Mouse (Mus musculus): Measurements from ENCODE around the gene Msantd3. TPM values are rescaled to one million over a fixed set of nuclear protein-coding genes. Genes with fewer than 3 reads are reported as not detected.

The Msantd3 gene
- polyA plus RNA-seq (2015; fragmentation: Nextera tagmentation; extraction: Ambion mirVana): 28.3 and 32.4 TPM in 2 replicates

DNA sequence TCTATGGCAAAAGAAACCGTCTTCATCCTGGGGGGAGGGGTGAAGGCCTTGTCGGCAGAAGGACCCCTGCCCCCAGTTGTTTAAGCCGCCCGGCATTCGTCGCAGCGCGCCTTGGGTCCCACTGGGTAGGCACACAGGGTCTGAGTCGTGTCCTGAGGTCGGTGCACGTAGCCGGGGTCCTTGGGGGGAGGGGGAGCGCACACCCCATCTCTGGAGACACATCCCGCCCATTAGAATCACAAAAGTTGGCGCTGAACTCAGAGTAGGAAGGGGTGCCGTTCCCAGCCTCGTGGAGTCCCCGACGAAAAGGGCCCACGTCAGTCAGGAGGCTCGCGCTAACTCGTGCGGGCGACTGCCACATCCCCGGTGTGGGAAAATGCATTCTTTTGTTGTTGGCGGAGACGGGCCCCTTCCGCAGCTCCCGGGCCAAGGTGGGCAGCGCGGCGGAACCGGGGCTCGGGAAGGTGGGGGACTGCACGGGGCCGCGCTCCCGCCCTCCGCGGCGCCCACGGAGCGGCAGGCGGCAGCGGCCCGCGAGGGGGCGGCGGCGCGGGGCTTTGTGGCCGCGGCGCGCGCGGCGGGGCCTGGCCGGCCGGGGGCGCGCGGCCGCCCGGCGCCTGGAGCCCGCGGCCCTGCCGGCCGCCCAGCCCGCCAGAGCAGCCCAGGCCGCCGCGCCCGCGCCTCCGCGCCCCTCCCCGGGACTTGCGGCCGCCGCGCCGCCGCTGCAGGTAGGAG lies at the start of gene Msantd3:
Gene Msantd3 (plus strand): TSS at position 95 of the 735 bp plus-strand sequence.
- Histone ChIP-seq H3K9ac (peak within 1 kb of the TSS; percentile 93), H3K27me3 (no peaks in the 10 kb centered on the region), H3K4me2 (peak within 1 kb of the TSS; percentile 85), H3K27ac (peak within 1 kb of the TSS; percentile 82), H3K4me1 (peaks cover 19% of the 10 kb centered on the region), H3K36me3 (no peaks in the 10 kb centered on the region), H3K9me3 (no peaks in the 10 kb centered on the region), H3K4me3 (peak within 1 kb of the TSS; percentile 84)
- under 1% methylated on average over 77 of the region's 86 CpGs for WGBS
- ATAC-seq (ENCODE audit: borderline replicate concordance, extremely low read depth, low FRiP score, low TSS enrichment): peak; percentile 80; the same call in 1 of the 2 replicates

DNA sequence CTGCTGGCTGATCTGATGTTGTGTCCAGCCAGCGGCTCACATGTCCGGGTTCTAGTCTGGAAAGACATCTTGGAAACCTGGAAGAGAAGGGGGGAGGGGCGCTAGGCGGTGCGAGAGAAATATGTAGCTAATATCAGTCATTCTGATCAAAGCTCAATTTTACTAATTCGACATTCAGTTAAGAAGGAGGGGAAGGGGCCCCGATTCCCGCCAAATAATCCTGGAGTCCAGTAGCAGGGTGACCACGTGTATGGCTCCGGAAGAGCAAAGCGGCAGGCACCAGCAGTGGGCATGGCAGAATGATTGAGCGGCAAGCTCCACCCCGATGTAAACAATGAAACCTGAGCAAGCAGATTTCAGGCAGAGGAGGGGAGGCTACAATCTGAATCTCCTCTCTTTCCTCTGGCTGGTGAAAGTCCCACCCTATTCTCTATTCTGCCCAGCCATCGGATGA lies 48.4 kb upstream of the Msantd3 start:
- H3K36me3 ChIP-seq: no peaks in the 10 kb centered on the region
- H3K27ac ChIP-seq: no peak overlapping the region
- H3K4me1 ChIP-seq: peaks cover 3% of the 10 kb centered on the region; the same call in 1 of the 2 replicates
- no peak overlapping the region for H3K9ac ChIP-seq
- H3K4me3 ChIP-seq: peak overlapping the region; percentile 26
- H3K9me3 ChIP-seq: no peaks in the 10 kb centered on the region
- H3K27me3 ChIP-seq: no peaks in the 10 kb centered on the region
- H3K4me2 ChIP-seq: peak overlapping the region; percentile 52
- WGBS: 5% methylated on average over 14 of the region's 14 CpGs
- peak; percentile 46; the same call in 1 of the 2 replicates for ATAC-seq (ENCODE audit: borderline replicate concordance, extremely low read depth, low FRiP score, low TSS enrichment)

DNA sequence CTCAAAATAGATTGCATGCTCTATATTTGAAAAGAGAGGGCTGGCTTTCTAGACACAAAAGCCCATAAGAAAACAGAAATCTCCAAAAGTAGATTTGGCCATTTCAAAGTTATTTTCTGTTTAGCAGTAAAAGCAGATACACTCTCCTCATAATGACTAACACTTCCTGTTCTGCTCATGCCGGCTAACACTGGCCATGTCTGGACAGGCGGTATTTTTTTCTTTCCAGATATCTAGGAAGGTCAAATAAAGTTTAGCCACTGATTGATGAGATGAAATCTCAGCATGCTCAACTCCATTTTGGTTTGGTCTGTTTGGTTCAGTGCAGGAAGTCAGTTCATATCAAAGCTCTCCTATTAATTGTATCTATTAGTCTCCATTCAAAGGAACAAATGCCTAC lies 47.2 kb upstream of the Msantd3 start:
- 27% methylated on average over 2 of the region's 2 CpGs for WGBS

DNA sequence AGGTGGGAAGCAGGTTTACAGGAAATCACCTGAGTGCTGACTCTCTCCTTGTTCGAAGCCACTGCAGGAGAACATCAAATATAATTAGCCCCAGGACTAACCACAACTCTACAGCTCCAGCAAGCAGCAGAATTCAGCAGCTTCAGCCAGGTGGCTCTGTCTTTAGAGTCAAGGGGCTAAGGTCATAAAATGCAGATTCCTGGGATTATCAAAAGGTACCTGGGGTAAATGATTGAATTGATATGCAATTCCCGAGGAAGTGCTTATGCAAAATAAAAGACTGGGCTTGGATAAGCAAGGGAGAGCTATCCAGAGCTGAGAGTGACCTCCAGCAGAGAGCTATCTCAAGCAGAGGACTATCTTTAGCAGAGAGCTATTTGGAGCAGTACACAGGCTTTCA lies 28.9 kb upstream of the Msantd3 start:
- no peaks in the 10 kb centered on the region for H3K4me1 ChIP-seq
- H3K9ac ChIP-seq: no peak overlapping the region
- no peak overlapping the region for H3K27ac ChIP-seq
- no peaks in the 10 kb centered on the region for H3K27me3 ChIP-seq
- no peak overlapping the region for H3K4me3 ChIP-seq
- no peak for ATAC-seq (ENCODE audit: borderline replicate concordance, extremely low read depth, low FRiP score, low TSS enrichment)
- H3K9me3 ChIP-seq: no peaks in the 10 kb centered on the region
- no peak overlapping the region for H3K4me2 ChIP-seq
- 52% methylated on average over 2 of the region's 2 CpGs for WGBS
- no peaks in the 10 kb centered on the region for H3K36me3 ChIP-seq

More for the DNA sequence above, 47.2 kb upstream of the Msantd3 start:
- Histone ChIP-seq H3K9me3 (no peaks in the 10 kb centered on the region), H3K4me3 (no peak overlapping the region), H3K36me3 (no peaks in the 10 kb centered on the region), H3K4me1 (peaks cover 3% of the 10 kb centered on the region; the same call in 1 of the 2 replicates), H3K9ac (no peak overlapping the region), H3K4me2 (no peak overlapping the region), H3K27me3 (no peaks in the 10 kb centered on the region), H3K27ac (no peak overlapping the region)
- ATAC-seq (ENCODE audit: borderline replicate concordance, extremely low read depth, low FRiP score, low TSS enrichment): no peak

DNA sequence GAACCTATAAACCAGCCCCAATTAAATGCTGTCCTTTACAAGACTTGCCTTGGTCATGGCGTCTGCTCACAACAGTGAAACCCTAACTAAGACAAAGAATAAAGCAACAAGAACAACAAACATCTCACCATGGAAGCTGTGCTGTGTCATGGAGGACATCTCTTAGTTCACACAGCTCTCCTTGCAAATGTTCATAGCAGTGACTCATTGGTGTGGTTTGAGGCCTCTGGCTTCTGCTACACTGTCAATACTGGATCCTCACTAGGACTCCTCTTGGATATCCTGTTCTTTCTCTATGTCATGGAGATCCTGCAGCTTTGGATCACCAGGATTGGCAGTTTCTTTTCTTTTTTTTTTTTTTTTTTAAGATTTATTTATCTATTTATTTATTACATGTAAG lies 10.2 kb upstream of the Msantd3 start:
- ATAC-seq (ENCODE audit: borderline replicate concordance, extremely low read depth, low FRiP score, low TSS enrichment): no peak
- WGBS: 93% methylated on average over 1 of the region's 1 CpGs

DNA sequence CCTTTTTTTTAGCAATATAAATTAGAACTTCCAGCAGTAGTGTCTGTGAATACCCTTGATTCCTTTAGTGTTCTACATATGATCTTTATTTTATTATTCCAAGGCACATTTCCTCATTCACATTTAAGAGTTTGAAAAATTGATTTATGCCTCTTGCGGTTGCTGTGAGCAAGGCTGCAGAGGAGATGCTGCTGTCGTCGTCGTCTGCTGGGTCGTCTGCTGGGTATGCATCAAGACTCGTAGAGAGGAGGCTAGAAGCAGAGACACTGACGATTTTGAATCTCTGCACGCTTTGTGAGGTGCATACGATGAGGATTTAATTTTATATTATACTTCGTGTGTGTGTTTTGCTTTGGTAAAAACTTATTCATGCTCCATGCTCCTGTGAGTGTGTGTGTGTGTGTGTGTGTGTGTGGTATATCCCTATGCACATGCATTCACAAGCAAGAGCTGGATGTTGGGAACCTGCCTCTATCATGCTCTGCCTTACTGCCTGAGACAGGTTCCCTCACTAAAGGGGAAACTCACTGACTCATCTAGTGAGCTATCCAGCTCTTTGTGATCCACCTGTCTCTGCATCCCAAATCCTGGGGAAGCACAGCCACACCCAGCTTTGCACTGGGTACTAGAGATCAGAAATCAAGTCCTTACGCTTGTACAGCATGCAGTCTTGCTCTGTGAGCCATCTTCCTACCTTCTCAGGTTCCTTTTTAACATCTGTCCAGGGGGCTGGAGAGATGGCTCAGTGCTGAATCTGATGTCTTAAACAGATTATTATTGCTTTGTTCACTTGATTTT lies 7.7 kb upstream of the Msantd3 start:
- Histone ChIP-seq H3K9ac (no peak overlapping the region), H3K4me2 (no peak overlapping the region), H3K4me3 (no peak overlapping the region), H3K4me1 (no peaks in the 10 kb centered on the region), H3K36me3 (no peaks in the 10 kb centered on the region), H3K27ac (no peak overlapping the region), H3K9me3 (no peaks in the 10 kb centered on the region), H3K27me3 (no peaks in the 10 kb centered on the region)
- WGBS: 79% methylated on average over 11 of the region's 11 CpGs
- ATAC-seq (ENCODE audit: borderline replicate concordance, extremely low read depth, low FRiP score, low TSS enrichment): no peak

More for the DNA sequence above, 10.2 kb upstream of the Msantd3 start:
- H3K9ac ChIP-seq: no peak overlapping the region
- H3K36me3 ChIP-seq: no peaks in the 10 kb centered on the region
- H3K27me3 ChIP-seq: no peaks in the 10 kb centered on the region
- H3K4me2 ChIP-seq: no peak overlapping the region
- H3K4me3 ChIP-seq: no peak overlapping the region
- no peak overlapping the region for H3K27ac ChIP-seq
- H3K4me1 ChIP-seq: no peaks in the 10 kb centered on the region
- no peaks in the 10 kb centered on the region for H3K9me3 ChIP-seq

DNA sequence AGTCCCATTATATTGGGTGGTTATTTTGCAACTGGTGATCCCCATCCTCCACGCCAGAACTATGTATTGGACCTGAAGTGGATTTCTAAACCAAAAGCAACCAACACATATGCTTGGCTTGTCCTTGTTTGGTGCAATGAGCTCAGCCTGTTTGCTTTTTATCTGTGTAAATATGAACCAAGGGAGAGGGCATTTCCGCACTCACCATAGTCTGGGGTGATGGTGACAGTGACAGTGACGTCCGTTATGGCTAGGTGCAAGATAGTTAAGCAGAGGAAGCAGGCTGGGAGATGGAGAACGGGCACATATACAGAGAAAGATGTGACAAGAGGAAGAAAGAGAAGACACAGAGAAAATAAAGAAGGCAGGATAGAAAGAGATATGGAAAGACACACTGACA lies 3.5 kb upstream of the Msantd3 start:
- Histone ChIP-seq H3K9ac (no peak overlapping the region), H3K4me3 (no peak overlapping the region), H3K4me2 (no peak overlapping the region), H3K9me3 (no peaks in the 10 kb centered on the region), H3K27me3 (no peaks in the 10 kb centered on the region), H3K27ac (no peak overlapping the region), H3K4me1 (no peaks in the 10 kb centered on the region), H3K36me3 (no peaks in the 10 kb centered on the region)
- ATAC-seq (ENCODE audit: borderline replicate concordance, extremely low read depth, low FRiP score, low TSS enrichment): no peak
- WGBS: 56% methylated on average over 5 of the region's 5 CpGs

DNA sequence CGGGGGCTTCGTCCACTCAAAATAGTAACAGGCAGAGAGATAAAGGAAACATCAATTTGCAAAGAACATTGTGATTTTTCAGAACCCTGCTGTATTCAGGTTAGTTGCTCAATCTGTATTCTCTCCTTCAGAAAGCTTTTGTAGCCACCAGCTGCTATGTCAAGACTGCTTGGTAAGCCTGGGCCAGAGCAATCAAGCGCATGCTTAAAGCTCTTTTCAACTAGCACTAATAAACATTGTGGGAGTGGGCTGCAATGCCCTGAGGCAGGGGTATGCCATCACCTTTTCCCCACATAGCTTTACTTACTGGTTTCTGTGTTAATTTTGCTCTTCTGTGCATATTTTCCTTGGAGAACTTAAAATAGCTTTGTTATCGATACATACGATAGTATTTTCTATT lies 2.7 kb upstream of the Msantd3 start:
- ATAC-seq (ENCODE audit: borderline replicate concordance, extremely low read depth, low FRiP score, low TSS enrichment): no peak
- Histone ChIP-seq H3K36me3 (no peaks in the 10 kb centered on the region), H3K4me1 (peaks cover 7% of the 10 kb centered on the region), H3K27ac (no peak overlapping the region), H3K4me2 (no peak overlapping the region), H3K9ac (no peak overlapping the region), H3K27me3 (no peaks in the 10 kb centered on the region), H3K4me3 (no peak overlapping the region), H3K9me3 (no peaks in the 10 kb centered on the region)
- 84% methylated on average over 5 of the region's 5 CpGs for WGBS

DNA sequence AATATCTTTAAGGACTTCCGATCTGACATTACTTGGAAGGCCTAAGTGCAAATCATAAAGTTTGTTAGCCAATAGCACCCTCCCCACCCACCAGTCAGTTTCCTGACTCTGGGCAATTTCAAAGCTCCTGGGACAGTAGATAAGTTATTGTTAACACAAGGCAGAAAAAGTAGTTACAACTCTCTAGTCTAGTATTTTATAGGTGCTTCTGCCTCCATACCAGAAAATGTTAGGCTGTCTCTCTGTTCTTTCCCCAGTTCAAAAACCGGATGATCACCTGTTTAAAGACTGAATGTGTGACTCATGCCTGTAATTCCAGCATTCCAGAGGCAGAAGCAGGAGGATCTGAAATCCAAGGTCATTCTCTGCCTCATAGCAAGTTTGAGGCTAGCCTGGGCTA lies 1.2 kb upstream of the Msantd3 start:
- Histone ChIP-seq H3K9me3 (no peaks in the 10 kb centered on the region), H3K4me1 (peaks cover 19% of the 10 kb centered on the region), H3K27ac (no peak overlapping the region), H3K36me3 (no peaks in the 10 kb centered on the region), H3K27me3 (no peaks in the 10 kb centered on the region), H3K4me2 (no peak overlapping the region), H3K9ac (no peak overlapping the region), H3K4me3 (no peak overlapping the region)
- no peak for ATAC-seq (ENCODE audit: borderline replicate concordance, extremely low read depth, low FRiP score, low TSS enrichment)
- 91% methylated on average over 2 of the region's 2 CpGs for WGBS

DNA sequence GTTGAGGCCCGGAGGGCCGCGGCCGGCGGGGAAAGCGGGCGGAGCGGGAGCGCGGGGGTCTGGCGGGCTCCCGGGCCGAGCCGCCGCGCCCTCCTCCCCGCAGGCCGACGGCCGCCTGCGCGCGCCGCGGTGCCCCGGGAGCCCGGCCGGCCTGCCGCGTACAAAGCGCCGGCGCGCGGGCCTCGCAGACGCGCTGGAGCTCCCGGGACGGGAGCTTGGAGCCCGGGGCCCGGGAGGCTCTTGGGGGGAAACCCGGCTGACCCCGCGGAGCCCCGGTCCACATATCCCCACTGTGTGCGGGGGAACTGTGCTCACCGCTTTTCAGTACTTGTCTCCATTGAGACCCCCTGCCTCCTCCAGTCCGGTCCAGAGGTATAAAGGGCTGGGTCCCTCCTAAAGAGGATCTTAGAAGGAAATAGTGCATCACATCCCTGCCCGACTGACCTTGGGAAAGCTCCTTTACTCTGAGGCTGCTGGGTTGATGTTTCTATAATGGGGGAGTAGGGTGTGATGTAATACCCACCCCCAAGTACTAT lies 909 bp downstream of the Msantd3 start:
- Histone ChIP-seq H3K4me3 (peak overlapping the region; percentile 84), H3K36me3 (no peaks in the 10 kb centered on the region), H3K9me3 (no peaks in the 10 kb centered on the region), H3K9ac (peak overlapping the region; percentile 93), H3K4me2 (peak overlapping the region; percentile 85), H3K4me1 (peaks cover 24% of the 10 kb centered on the region), H3K27me3 (no peaks in the 10 kb centered on the region), H3K27ac (peak overlapping the region; percentile 82)
- peak; percentile 66 for ATAC-seq (ENCODE audit: borderline replicate concordance, extremely low read depth, low FRiP score, low TSS enrichment)
- under 1% methylated on average over 36 of the region's 50 CpGs for WGBS

DNA sequence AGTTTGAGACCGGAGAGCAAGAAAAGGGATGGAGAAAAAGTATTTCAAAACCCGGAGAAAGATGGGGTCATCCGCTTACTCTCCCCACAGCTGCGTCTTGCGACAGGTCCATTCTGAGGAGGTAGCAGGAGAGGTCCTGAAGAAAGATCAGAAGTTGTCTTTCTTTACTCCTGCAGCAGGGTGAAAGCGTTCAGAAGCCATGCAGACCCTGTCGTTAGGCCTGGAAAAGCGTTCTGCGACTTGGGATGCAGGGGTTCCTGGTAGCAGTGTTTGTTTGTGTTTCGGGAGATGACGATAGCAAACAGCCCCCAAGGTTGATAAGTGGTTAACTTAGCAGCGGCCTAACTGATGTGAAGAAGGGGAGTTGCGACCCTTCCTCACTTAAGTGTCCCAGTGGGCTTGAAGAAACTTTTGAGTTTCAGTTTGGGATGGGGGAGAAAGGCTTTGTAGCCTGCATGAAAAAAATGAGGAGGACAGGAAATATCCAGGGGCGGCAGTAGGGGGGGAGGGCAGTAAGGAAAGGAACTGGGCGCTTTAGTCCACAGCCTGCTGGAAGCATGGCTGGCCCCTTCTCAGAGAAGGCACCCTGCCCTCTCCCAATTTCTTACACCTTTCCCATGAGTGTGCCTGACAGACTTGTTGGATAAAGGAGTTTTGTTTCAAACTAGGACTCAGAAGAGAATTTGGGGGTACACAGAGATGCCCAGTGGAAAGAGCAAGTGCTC lies 2.0 kb downstream of the Msantd3 start:
- no peaks in the 10 kb centered on the region for H3K27me3 ChIP-seq
- no peaks in the 10 kb centered on the region for H3K36me3 ChIP-seq
- WGBS: 6% methylated on average over 15 of the region's 15 CpGs
- no peak for ATAC-seq (ENCODE audit: borderline replicate concordance, extremely low read depth, low FRiP score, low TSS enrichment)
- peak overlapping the region; percentile 84 for H3K4me3 ChIP-seq
- peaks cover 33% of the 10 kb centered on the region for H3K4me1 ChIP-seq
- H3K9ac ChIP-seq: peak overlapping the region; percentile 93
- 0 out of 2 replicates have a peak overlapping the region, but pooled peaks have one; percentile 5 for H3K27ac ChIP-seq
- H3K4me2 ChIP-seq: peak overlapping the region; percentile 85
- H3K9me3 ChIP-seq: no peaks in the 10 kb centered on the region
